Mouse (Mus musculus) embryo, embryonic 10 days (tissue): ENCODE measurements around the gene Zcwpw1.

Source experiments
- DNase-seq: peaks from one replicate; pipeline ENCODE4 v3.0.0-alpha.2; 2015; ENCODE audit warnings: low spot score

The Zcwpw1 gene

GRCm38 (mm10) chr5:137755425-137755824 is 32.2 kb upstream of the Zcwpw1 start:
- no peak for DNase-seq

DNA sequence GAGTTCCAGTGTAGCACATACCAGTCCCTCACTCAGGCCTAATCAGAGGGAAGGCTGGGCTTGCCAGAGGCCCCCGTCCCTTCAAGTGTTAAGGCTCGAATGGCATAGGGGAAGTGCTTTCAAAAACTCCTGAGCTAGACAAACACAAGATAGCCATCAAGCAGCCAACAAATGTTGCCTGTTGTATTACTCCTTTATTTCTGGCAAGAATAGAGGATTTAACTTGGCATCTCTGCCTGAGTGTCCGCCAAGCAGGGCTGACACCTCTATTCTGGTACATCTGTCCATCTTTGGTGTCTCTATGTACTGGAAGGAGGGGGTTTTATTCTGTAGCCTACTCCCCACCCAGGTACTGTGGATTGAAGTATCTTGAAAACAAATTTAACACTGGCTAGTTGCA is 31.5 kb upstream of the Zcwpw1 start:
- no peak for DNase-seq

GRCm38 (mm10) chr5:137756882-137757661 is 30.5 kb upstream of the Zcwpw1 start:
- peak; percentile 89 for DNase-seq

- DNase-seq: no peak
These were observed 29.7 kb upstream of the Zcwpw1 start for GRCm38 (mm10) chr5:137757887-137758286.

DNA sequence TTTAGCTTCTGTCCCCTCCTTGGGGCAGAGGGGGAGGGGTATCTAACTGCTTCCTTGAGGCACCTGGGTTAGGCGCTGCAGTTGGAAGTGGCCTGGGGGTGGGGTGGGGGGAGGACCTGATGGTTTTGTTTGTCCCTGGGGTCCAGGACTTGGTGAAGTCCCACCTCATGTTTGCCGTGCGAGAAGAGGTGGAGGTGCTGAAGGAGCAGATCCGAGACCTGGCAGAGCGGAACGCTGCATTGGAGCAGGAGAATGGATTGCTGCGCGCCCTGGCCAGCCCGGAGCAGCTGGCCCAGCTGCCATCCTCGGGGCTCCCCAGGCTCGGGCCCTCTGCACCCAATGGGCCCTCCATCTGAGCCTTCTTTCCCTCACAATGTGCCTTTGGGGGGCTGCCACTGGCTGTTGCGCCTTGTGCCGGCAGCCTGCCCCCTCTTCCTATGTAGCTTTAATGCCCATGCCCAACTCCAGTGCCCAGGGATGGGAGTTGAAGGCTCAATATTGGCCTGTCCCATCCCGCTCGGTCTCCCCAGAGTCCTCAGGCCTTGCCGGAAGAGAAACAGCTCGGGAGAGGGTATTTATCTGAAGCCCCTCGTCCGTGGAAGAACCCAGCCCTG is 28.6 kb upstream of the Zcwpw1 start:
- DNase-seq: no peak

- DNase-seq: peak; percentile 68
These were observed 27.6 kb upstream of the Zcwpw1 start for GRCm38 (mm10) chr5:137759971-137760412.

- DNase-seq: no peak
These were observed 22.8 kb upstream of the Zcwpw1 start for GRCm38 (mm10) chr5:137764609-137765340.

DNA sequence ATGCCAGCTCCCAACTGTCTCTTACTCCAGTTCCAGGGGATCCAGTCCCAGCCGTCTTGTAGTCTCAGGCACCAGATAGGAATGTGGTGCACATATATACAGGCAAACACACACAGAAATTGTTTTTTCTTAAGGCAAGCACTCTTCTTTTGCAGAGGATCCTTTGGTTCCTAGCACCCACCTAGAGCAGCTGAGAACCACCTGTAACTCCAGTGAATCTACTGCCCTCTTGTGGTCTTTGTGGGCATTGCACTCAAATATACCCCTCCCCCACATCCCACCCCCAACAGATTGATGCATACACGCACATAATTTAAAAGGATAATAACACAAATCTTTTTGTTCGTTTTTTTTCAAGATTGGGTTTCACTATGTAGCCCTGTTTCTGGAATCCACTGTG is 21.3 kb upstream of the Zcwpw1 start:
- no peak for DNase-seq

DNA sequence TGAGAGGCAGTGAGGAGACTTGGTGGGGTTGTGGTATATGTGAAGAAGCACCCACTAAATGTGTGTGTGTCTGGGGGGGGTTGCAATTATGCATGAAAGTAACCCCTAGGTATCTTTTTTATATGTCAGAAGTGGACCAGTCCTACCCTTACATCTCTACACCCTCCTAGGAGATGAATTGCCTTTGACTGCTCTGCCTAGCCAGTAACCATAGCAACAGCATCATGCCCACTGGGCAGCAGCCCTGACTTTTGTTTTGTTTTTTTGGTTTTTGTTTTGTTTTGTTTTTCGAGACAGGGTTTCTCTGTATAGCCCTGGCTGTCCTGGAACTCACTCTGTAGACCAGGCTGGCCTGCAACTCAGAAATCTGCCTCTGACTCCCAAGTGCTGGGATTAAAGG is 19.1 kb upstream of the Zcwpw1 start:
- DNase-seq: no peak

DNA sequence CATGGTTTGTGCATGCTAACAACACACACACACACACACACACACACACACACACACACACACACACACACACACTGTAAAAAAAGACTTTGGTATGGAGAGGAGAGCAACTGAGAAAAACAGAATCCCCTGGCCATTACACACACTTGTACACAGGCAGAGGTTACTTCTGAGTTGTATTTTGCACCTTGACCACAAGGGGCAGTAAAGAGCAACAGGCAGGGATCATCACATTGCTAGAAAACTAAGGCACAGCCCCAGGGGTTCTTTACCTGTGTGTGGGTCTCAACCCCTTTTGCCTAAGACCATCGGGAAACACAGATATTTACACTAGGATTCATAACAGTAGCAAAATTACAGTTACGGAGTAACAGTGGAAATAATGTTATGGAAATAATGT is 16.9 kb upstream of the Zcwpw1 start:
- DNase-seq: peak; percentile 82

DNA sequence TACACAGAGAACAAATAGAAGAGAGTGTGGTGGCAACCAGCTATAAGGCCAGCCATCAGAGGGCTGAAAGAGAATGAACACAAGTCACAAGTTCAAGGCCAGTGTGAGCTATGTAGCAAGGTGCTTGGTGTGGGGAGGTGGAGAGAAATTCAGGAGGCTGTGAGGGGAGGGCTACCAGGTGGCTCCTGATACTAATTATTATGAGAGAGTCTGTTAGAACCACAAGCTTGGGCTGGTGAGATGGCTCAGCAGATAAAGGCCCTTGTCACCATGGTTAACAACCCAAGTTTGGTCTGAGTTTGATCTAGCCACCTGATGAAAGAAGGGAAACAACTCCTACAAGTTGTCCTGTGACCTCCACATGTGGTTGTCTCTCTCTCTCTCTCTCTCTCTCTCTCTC is 14.8 kb upstream of the Zcwpw1 start:
- DNase-seq: no peak

DNA sequence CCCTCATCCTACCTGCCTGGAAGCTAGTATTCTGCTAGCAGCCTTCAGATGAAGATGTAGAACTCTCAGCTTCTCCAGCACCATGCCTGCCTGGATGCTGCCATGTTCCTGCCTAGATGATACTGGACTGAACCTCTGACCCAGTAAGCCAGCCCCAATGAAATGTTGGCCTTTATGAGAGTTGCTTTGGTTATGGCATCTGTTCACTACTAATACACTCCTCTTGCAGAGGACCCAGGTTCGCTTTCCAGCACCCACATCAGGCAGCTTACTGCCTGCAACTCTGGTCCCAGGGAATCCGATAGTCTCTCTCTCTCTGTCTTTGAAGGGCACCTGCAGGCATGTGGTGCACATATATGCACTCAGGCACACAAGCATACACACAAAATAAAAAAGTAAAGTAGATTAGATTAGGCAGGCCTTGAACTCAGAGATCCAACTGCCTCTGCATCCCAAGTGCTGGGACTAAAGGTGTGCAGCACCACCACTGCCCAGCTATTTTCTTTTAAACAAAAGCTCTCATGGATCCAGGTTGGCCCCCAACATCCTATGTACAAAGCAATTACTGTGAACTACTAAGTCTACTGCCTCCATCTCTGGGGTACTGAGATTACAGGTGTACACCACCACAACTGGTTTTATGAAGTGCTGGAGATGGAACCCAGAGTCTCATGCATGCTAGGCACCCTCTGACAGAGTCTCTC is 11.9 kb upstream of the Zcwpw1 start:
- DNase-seq: no peak

- DNase-seq: no peak
These were observed 11.1 kb upstream of the Zcwpw1 start for GRCm38 (mm10) chr5:137776408-137776918.

DNA sequence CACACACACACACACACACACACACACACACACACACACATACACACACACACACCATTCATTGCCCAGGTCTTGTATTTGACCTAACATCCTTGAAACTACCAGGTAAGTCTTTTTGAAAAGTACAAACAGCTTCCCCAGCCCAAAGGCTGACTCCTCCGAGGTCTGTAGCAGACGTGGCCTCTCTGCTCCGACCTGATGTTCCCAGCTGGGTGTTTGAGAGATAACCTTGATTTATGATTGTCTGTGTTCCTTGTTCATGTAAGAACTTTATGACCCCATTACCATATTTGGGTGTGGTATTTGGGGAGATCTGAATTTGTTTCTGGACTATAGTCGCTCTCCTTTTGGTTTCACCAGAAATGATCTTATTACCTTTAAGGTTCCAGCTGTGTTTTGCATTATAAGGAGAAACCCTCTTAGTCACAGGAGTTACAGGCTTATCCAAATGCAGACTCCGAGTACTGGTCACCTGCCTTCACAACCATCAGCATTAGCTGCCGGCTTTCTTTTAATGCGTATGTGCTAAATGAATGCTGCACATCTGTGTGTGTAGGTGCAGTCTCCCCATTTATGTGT is 10.2 kb upstream of the Zcwpw1 start:
- DNase-seq: no peak

DNA sequence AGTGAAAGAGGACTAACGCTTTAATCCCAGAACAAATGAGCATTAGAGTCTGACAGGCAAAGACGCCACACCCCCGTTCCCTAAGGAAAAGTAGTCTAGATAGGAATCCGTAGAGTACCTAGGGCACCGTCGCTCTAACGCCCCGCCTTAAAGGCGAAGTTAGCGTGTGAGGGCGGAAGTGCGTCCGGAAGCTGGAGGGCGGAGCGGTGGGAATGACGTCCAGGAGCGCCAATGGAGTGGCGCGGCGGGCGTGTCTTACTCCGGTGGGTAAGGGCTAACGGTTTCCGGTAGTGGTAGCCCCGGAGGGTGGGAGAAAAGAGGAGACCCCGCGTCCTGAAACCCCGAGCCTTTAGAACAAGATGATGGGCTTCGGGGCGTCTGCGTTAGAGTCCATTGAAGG is 9.0 kb upstream of the Zcwpw1 start, which contains the start of gene Ppp1r35:
Ppp1r35 (plus strand) TSS at position 215 of the 400 bp plus-strand sequence.
- DNase-seq: peak; percentile 100

DNA sequence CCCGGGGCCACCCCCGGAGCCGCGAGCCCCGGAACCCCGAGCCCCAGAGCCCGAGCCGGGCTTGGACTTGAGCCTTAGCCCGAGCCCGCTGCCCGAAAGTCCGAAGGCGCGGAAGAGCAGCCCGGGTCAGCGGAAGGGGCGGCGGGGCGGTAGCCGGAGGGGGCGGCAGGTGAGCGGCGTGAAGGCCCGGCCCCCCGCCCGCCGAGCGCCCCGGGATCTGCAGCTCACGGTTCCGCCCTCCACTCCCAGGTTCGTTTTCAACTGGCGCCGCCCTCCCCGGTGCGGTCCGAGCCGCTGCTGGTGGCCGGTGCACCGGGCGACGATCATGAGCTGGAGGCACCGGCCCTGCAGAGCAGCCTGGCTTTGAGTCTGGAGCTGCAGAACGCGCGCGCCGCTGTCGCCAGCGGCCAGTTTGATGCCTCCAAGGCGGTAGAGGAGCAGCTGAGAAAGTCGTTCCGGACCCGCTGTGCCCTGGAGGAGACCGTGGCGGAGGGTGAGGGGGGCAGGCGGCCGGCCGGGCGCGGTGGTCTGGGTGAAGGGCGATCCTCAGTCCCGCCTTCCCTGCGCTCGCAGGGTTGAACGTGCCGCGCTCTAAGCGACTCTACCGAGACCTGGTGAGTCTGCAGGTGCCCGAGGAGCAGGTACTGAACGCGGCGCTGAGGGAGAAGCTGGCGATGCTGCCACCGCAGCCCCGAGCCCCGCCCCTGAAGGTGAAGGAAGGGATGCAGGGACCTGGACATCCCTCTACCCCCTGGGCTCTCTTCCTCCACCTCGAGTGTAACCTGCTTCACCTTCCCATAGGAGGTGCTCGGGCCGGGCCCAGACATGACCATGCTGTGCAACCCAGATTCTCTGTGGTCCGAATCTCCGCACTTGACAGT is 8.3 kb upstream of the Zcwpw1 start:
- DNase-seq: peak; percentile 50

- DNase-seq: no peak
These were observed 5.9 kb upstream of the Zcwpw1 start for GRCm38 (mm10) chr5:137781661-137782060.

- DNase-seq: no peak
These were observed 4.6 kb upstream of the Zcwpw1 start for GRCm38 (mm10) chr5:137782776-137783522.

GRCm38 (mm10) chr5:137783901-137784540 is 3.6 kb upstream of the Zcwpw1 start:
- no peak for DNase-seq
